Mouse (Mus musculus) erythroid progenitor cell, adult 5-6 weeks (primary cell): ENCODE measurements around the gene Rassf7. TPM values are rescaled to one million over a fixed set of nuclear protein-coding genes. Genes with fewer than 3 reads are reported as not detected.
A peak's percentile ranks its signal among the peaks of the same experiment; 100 is the strongest.

Source experiments
- ATAC-seq: replicated peaks from 2 replicates; pipeline ENCODE4 v1.8.0; 2016; ENCODE audit warnings: moderate number of reproducible peaks, mild to moderate bottlenecking, moderate TSS enrichment, inconsistent platforms; ENCODE audit not compliant: poor library complexity, low FRiP score, severe bottlenecking
- total RNA-seq, 2 experiments: library from RNA; stranded (forward) in 1 of 2; stranded (reverse) in 1 of 2; fragments of 150-400 nt in 1 of 2; fragments of 186-747, 209-891 nt in 1 of 2; gene quantifications; 2 replicates each; pipeline versions ENCODE4 v1.2.3 to v1.2.4; 2015 to 2017; ENCODE audit warnings: low replicate concordance in 2 of 2

Rassf7 gene
- total RNA-seq (2015; ENCODE audit: low replicate concordance) (33.1 and 33.9 TPM in 2 replicates), total RNA-seq (2017; ENCODE audit: low replicate concordance) (10.9 and 13.4 TPM in 2 replicates)

DNA sequence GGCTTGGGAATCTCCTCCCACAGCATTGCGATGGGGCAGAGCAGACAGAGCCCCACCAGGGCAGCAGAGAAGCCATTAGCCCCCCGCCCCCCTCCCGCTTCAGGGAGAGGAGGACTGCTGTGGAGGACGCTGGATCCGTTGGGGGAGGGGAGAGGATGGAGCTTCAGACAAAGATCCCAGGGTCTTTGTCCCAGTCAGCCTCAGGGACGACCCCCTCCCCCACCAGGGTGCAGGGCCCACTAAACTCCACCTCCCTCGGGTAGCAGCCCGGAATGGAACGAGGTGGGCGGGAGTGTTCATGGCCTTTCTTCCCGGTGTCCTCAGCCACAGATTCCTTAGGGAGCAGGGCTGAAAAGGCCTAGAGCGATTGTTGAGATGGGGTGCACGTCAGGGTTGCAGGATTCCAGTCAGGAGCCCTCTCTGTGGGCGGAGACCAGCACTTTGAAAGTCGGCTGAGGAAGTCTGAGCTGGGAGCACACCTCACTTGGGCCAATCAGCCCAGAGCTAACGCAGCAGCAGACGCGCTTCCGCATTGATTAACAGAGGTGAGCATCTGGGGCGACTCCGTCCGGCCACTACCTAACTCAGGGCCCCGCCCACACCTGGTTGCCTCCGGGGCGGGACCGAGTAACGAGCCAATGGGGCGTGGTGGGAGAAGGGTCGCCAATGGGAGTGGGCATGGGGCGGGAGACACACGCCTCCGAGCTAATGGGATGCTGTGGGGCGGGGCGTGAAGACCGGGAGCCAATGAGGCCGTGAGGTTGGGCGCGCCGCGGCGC is at the start of gene Rassf7:
Gene Rassf7 (plus strand): TSS at position 760 of the 779 bp plus-strand sequence.
- peak; percentile 88 for ATAC-seq

DNA sequence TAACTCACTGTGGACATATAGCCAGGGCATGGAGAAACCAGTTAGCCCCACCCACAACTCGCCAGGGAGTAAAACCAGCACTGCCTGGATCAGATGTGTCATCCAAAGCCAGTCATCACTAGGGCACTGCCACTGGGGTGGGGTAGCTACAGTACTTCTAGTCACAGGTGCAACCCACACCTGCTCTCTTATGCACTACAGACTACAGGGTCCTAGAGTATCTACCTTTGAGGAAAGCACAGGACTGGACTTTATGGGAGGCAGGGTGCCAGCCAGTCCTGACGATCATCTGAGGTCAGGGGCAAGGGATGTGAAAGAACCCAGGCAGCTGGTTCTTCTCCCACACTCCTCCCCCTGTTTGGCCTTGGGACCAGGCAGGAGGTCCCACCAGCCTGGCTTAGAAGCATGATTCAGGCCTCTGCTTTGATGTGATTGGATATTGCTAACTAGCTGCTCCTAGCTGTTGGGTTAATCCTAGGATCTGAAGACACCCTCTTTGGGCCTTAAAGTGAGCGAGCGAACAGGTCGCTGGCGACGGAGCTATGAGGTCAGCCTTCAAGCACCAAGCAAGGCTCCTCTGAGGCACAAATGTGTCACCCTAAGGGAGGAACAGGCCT is 47.7 kb upstream of the Rassf7 start:
- ATAC-seq, result peak; percentile 59

DNA sequence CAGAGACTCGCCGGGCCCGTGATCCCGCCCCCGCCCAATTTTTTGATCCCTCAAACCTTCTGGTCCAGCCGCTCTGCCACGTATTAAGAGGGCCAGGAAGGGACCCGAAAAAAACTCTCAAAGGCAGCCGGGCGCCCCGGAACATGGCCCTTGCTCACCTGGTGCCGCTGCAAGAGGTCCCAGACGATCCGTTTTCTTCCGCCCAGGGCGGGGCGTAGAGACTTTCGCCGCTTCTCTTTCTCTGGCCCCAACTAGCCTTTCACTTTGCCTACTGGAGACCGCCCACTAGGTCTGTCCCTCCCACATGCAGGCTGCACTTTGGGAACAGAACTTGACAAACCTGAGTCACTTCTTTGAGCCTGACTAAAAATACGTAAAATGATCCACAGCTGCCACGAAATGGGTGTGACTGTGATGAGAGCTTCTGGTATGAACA is 47.1 kb upstream of the Rassf7 start:
- ATAC-seq, result peak; percentile 70

DNA sequence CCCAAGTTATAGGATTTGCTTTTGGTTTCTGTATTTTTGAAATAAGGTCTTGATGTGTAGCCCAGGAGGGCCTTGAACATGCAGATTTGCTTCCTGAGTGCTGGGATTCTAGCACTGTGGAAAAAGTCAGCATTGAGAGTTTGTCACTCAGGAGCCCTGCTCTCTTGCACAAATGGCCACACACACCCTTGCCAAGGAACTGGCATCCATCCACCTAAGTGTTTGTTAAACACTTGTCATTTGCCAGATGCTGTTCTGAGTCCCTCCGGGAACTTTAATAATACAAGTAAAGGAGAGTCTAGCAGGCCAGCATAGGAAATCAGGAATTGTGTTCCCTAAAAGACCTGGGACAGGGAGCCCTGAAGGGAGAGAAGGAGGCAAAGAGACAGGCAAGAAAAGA is 46.4 kb upstream of the Rassf7 start:
- ATAC-seq, result no peak

DNA sequence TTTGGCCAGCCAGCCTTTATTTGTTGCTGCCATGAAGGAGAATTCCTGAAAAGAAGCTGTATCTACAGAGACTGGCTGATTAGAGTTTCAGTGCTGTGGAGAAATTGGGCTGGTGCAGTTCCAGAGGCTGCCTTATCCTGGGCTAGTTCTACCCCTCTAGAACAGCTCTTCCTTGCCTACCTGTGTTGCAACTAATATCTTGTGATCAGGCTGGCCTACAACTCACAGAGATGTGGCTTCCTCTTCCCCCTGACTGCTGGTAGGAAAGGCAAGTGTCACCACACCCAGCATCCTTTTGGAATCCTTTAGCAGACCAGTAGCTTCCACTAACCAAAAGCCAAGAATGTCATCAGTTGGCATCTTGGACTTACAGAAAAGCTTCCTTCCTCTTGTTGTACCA is 45.8 kb upstream of the Rassf7 start:
- ATAC-seq, result no peak

DNA sequence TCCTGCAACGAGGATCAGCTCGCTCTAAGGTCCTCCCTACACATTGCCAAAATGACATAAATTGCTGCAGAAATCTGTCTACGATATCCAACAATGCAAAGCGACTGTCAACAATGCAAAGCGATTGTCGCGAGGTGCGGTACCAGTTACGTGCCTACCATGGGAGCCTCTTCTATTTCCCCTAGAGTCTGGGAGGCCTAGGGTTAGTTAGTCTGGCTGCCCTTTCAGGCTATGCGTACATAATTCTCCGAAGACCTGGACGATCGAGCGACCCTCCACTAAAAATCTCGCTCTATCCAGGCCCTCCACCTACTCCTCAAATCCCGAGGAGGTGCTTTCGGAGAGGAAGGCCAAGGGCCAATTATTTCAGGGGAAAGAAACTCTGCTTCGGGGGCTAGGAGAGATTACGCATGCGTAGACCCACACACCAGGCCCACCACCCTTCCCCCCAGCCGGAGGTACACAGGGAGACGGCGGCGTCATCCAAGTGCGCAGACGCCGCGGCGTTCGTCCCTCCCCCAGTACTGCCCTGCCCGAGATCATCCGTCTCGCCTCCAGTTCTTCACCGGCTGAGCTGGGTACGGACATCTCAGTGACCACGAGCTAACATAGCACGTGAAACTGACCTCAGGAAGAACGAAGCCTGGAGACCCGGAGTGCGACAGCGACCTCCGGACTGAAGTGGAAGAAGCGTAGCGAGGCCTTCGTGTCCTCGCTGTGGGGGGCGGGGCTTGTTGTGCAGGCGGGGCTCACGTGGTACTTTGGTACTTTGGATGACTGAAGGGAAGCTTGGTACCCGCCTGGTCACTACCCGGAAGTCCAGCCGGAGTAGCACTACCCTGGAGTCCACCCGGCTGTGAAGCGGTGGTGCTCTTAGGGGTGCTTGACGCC is 43.3 kb upstream of the Rassf7 start, which contains the start of gene Rnh1:
Gene Rnh1 (minus strand): TSS at position 742 of the 891 bp plus-strand sequence.
- ATAC-seq, result peak; percentile 83

DNA sequence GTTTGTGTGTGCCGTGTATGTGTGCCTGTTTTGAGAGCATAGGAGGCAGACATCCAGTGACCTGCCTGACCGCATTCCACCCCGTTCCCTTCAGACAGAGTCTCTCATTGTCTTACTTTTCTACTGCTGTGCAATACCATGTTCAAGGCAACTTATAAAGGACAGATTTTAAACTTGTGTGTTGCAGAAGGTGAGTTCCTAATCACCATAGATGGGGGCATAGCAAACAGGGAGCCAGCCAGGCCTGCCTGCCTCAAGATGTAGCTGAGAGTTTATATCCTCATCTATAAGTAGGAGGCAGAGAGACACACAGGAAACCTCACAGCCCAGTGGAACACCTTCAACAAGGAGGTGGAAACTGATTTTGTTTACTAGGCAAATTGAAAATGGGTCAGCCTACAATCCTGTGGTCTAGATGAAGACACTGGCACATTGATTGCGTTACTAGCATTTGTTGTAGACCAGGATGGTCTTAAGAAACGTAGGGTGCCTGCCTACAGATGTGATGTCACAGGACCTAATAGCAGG is 42.3 kb upstream of the Rassf7 start:
- no peak for ATAC-seq

DNA sequence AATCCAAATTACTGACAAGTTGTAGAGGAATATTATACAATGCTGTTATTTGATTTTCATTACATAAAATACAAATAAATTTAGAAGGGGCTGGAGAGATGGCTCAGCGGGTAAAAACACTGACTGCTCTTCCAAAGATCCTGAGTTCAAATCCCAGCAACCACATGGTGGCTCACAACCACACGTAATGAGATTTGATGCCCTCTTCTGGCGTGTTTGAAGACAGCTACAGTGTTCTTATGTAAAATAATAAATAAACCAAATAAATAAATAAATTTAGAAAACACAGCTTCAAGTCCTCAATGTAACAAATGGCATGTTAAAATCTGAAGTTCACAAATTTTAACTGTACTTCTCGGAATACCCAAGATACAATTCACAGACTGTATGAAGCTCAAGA is 40.6 kb upstream of the Rassf7 start:
- ATAC-seq, result no peak

DNA sequence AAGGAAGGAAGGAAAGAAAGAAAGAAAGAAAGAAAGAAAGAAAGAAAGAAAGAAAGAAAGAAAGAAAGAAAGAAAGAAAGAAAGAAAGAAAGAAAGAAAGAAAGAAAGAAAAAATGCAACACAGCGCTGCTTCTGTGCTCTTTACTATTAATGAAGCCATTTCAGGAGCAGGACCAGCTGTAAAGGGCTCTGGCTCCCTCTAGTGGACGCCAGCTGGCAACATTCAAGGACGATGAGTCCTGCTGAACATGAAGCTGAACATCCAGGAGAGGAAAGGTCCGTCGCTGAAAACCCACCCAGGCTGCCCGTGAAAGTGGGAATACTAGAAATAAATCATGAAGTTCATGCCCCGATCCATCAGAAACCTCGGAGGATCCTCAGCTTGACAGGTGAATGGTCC is 39.5 kb upstream of the Rassf7 start:
- ATAC-seq, result peak; percentile 77

DNA sequence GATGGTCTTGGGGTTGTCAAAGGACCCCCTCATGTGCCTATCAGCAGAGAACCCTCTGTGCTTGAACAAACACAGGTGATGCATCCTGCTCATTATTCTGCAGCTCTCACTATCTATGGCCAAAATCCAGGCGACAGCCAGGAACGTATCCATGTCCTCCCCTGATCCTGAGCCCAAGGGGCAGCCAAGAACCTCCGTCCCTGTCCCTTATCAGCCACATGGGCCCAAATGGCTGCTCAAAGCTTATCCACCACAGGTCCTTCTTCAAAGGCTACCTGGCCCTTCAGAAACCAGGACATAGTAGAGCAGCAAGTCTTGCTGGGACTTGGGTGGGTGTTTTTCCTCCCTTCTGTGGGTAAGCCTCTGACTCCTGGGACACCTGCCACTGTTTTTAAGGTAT is 27.5 kb upstream of the Rassf7 start:
- ATAC-seq, result no peak

DNA sequence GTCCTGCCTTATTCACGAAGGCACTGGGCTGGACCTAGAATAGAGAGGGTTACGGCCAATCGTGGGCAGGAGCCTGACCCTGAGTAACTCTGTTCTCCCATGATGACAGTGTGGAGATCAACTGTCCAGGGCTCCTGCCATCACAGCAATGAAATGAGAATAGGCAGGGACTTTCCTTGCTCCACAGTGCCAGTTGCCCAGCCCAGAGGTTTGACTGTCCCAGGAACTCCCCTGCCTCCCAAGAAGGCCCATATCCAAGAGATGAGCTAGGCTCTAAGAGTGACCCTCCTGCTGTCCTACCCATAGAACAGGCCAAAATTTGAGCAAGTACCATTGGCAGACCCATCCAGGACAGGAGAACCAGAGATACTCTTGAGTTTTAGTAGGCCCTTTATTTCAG is 26.9 kb upstream of the Rassf7 start:
- no peak for ATAC-seq

DNA sequence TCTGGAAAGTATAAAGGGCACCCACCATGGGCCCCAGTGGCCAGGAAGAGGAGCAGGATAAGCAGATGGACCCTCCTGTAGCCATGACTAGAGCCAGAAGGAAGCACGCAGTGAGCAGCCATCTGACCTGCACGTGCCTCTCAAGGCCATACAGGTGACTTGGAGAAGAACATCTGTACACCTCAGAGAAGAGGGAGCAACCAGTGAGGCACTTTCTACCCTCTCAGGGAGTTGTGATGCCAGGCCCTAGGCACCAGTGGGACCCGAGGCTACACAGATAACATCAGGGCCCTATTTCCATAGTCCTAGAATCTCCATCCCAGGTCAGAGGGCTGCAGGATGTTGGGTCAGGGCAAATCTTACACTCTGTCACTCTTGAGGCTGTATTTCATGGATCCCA is 25.4 kb upstream of the Rassf7 start:
- ATAC-seq, result no peak

DNA sequence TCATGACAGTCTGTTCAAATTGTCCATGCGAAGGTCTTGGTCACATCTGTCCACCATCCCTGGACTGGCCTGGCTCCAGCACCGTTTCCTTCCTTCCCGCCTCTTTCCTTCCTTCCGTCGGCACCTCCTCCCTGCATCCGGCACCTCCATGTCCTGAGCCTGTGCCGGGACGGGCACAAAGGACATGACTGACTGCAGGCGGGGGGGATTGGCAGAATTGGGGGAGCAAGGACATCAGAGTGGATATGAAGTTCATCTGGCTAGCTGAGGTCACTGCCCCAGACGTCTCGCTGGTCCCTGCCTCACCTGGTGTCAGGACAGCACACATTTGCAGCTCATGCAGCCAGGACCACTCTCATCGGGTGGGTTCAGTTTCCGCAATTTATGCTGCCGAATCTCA is 24.6 kb upstream of the Rassf7 start:
- no peak for ATAC-seq

DNA sequence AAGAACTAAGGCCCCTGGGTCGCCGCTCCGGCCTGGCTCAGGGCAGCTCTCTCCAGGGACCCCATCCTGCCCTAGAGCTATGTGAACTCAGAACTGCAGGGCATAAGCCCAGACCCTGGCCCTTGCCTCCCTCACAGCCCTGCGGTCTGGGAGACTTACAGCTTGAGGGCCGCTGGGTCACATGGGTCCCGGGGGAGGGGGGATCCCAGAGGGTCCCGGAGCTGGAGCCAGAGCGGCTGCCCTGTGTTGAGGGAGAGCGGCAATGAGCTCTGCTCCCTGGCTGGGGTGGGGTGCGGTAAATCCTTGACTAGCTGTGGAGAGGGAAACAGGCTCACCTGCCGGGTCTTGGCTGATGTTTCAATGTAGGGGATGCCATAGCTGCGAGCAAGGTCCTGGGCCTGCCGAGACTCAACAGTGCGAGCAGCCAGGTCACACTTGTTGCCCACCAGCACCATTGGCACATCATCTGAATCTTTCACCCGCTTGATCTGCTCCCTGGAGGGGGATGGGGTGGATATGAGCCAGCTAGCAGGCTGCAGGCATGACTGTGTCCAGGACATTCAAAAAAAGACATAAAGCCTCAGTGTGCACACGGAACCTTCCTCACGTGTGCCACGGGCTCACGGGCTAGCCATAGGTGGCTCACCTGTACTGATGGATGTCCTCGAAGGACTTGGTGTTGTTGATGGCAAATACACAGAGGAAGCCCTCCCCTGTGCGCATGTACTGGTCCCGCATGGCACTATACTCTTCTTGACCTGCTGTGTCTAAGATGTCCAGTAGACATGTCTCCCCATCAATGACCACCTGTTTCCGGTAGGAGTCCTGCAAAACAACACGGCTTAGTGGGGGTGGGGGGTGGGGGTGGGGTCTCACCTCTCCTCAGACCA is 23.6 kb upstream of the Rassf7 start:
- ATAC-seq, result no peak

DNA sequence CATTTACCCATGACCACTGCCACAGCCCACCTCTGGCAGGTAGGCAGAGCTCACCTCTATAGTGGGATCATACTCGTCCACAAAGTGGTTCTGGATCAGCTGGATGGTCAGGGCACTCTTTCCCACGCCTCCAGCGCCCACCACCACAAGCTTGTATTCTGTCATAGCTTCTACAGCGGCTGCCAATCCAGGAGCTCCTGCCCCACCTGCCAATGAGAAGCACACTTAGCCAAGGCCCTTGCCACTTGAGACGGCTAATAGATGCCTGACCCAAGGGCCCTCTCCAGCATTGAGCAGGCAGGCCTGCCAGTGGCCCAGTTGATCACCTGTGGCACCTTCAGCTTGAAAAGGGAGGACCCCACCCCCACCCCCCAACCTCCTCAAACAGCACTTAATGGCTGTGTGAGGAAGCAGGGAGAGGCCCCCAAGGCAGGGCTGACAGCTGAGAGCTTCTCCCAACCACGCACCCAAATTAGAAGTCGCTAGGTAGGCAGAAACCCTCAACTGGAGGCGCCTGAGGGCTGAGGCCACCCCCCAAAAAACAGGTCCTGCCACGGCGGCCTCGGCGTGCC is 22.8 kb upstream of the Rassf7 start:
- no peak for ATAC-seq

DNA sequence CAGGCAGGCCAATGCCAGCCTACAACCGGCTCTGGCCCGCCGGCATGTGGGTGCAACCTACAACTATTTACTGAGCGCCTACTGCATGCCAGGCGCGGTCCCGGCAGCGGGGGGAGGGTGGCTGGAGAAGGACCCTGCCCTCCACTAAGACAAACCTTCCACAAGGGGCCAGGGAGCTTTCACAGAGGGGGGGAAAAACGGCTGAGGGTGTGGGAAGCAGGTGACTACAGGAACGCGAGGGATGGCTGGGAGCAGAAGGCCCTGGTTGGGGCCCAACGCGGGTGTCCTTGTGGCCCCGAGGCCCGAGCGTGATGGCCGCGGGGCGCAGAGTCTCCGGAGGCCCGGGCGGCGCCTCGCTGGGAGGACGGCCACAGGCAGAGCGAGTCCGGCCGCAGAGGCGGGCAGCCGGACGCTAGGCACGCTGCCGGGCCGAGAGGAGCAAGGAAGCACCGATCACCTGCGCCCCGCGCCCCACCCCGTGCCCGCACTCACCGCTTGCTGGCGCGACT is 22.3 kb upstream of the Rassf7 start:
- peak; percentile 21 for ATAC-seq

DNA sequence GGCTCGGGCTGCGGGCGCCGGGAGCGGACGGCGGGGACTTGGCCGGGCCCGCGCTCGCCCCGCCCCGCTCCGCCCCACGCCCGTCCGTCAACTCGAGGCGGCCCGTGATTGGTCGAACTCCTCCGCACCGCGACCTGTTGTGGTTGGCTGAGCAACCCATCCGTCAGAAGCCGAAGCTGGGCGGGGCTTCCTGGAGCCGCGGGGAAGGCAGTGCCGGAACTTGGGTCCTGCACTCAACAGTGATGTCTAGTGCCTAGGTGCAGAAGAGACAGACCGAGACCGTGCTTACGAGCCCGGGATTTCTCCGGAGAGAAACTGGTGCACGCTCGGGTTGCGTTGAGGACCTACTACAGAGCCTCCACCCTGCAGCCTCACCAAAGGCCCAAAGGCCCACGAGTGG is 21.7 kb upstream of the Rassf7 start, which contains the start of the genes Hras and Lrrc56:
Gene Hras (minus strand): TSS at position 58 of the 400 bp plus-strand sequence.
Gene Lrrc56 (plus strand): TSS at position 210 of the 400 bp plus-strand sequence.
- ATAC-seq, result peak; percentile 85

DNA sequence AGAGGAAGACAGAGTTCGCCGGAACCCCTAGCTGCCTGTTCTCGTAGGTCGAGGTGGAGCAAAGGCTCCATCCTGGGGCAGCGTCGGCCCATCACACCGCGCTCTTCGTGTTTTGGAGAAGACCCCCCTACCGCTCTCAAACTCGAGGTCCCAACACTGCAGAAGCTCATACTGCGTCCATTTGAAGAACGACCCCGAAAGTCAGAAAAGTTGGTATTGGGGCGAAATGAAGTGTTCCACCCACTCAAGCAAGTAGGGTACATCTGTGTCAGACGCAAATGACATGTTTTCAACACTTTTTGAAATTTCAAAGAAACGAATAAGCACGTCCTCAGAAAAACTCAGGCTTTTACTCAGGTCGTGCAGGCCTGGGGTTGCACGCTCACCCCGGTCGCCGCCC is 21.3 kb upstream of the Rassf7 start:
- no peak for ATAC-seq
